Mouse (Mus musculus) urinary bladder, postnatal 25 days (tissue): ENCODE measurements around the gene Kctd6.
"Not testable (repeated sequence)": the region's sequence is repeated elsewhere in the genome, so short reads cannot be mapped to it uniquely, and the experiment has no call there.

Experiments
- DNase-seq: peaks from one replicate; pipeline ENCODE4 v3.0.0; 2022; ENCODE audit warnings: low spot score

Gene Kctd6

GRCm38 (mm10) chr14:8213803-8214224 lies at the start of gene Kctd6:
Gene Kctd6, plus strand, starts transcription at chr14:8214140.
- peak; percentile 98 for DNase-seq

- no peak for DNase-seq
Measured at GRCm38 (mm10) chr14:8164463-8164862, 49.5 kb upstream of the Kctd6 start.

- peak; percentile 98 for DNase-seq
Measured at GRCm38 (mm10) chr14:8172507-8173410, 41.2 kb upstream of the Kctd6 start, which contains the start of gene Pdhb. Gene Pdhb, minus strand, starts transcription at chr14:8173025.

- not testable (repeated sequence) for DNase-seq
Measured at GRCm38 (mm10) chr14:8173542-8174250, 40.2 kb upstream of the Kctd6 start.

DNA sequence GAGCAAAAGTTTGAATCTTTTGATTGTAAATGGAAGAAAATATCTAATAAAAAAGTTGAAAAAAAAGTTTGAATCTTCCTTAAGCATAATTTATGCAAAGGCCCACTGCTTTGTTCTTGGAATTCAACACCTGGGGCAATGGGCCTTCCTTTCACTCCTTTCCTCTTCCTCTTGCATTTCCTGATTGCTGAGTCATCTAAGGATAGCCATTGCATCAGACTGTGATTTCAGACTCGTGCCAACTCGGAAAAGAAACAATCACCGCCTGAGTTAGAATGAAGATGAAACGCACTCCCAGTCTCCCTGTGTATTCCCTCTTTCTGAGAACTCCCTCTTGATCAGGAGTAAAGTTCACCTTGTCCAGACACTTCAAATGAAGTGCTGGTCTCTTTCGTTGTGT lies 39.3 kb upstream of the Kctd6 start:
- no peak for DNase-seq

GRCm38 (mm10) chr14:8176251-8176650 lies 37.7 kb upstream of the Kctd6 start:
- no peak for DNase-seq

DNA sequence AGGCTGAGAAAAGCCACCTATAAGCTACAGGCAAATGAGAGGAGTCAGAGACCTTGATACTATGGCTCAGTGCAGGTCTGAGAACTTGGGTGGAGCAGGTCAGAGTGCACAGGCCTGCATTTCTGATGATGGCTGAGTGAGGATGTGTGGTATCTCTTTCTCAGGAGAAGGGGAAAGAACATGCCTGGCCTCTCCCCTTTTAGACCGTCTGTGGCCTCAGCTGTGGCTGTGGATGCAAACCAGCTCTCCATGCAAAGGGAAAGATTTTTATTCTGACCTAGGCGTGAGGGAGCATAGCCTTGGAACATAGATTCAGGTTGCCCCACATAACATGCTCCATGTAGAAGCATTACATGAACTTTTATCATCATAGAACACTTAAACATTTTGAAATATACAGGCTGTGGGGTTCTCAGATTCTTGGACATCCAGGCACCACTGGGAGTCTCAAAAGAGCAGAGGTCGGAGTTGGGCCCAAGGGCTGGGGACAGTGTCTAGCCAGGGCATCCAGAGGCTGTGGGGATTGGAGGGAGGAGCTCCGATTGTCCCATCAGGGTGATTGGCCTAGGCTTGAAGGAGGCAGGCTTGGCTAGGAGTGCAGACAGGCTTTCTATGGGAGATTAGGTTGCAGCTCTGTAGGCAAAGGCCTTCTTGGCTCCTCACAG lies 33.4 kb upstream of the Kctd6 start:
- DNase-seq, result no peak

- no peak for DNase-seq
Measured at GRCm38 (mm10) chr14:8183330-8183729, 30.6 kb upstream of the Kctd6 start.

- DNase-seq, result no peak
Measured at GRCm38 (mm10) chr14:8186278-8187045, 27.5 kb upstream of the Kctd6 start.

- no peak for DNase-seq
Measured at GRCm38 (mm10) chr14:8190556-8190955, 23.4 kb upstream of the Kctd6 start.

- DNase-seq, result no peak
Measured at GRCm38 (mm10) chr14:8191331-8191965, 22.5 kb upstream of the Kctd6 start.

GRCm38 (mm10) chr14:8192727-8193126 lies 21.2 kb upstream of the Kctd6 start:
- no peak for DNase-seq

GRCm38 (mm10) chr14:8200769-8201168 lies 13.2 kb upstream of the Kctd6 start:
- DNase-seq, result no peak

DNA sequence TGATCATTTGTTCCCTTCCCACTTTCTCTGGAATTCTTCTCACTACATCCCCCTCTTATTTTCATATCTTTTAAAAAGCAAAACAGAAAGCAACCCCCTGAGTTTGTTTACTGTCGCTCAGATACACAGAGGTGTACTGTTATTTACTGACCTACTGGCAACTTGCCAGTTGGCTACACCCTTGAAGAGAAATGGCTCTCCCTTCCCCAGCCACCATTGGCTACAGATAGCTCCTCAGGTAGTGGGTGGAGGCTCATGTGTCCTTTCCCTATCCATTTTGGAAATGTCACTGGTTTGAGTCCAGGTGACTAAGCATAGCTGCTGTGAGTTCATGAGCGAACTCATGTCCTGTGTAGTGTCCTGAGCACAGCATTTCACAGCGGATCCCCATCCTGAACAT lies 12.2 kb upstream of the Kctd6 start:
- no peak for DNase-seq

DNA sequence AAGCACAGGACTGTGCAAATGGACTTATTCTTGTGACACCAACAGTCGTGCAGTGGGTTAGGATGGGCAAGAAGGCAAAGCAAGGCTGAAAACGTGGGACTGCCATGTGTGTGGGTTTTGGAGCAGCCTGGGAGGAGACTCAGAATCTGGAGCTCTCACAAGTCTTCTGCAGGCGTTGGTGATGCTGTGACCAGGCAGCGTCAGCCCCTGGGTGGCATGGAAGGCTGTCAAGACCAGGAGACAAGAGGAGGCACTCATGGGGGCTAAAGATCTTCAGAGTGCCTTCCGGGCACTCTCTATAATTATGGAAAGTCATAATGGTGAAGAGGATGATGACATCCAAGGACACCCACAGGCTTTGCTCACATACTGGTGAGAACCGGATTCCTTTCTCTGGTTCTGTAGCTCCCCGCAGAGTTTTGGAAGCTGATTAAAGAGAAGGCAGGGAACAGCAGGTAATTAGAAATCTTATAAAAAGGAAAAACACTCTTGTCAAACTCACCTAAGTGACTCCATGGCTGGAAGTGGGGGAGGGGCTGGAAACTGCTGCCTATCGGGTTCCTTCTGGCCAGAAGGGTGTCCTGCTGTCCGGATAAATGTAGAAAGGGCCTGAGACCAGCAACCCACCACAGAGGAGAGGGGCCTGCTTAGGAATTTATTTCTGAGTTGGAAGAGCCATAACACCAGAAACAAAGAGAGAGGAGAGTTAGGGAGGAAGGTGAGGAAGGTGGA lies 7.6 kb upstream of the Kctd6 start:
- no peak for DNase-seq

GRCm38 (mm10) chr14:8207105-8207504 lies 6.8 kb upstream of the Kctd6 start:
- no peak for DNase-seq

GRCm38 (mm10) chr14:8207543-8207942 lies 6.4 kb upstream of the Kctd6 start:
- no peak for DNase-seq

- DNase-seq, result no peak
Measured at GRCm38 (mm10) chr14:8208876-8209275, 5.1 kb upstream of the Kctd6 start.

GRCm38 (mm10) chr14:8209896-8210295 lies 4.0 kb upstream of the Kctd6 start:
- DNase-seq, result no peak

- DNase-seq, result no peak
Measured at GRCm38 (mm10) chr14:8212996-8213395, 944 bp upstream of the Kctd6 start.
